Mouse (Mus musculus) stomach, postnatal 0 days (tissue): ENCODE data around the gene Dagla. TPM values are rescaled to one million over a fixed set of nuclear protein-coding genes. Genes with fewer than 3 reads are reported as not detected.

Experiments
- ATAC-seq: fragments of 200-750 bp; cut with Nextera tagmentation; 2 replicates; pipeline ENCODE4 v1.8.0; 2017; ENCODE audit not compliant: low FRiP score, low TSS enrichment
- DNase-seq: peaks from one replicate; pipeline ENCODE4 v3.0.0-alpha.2; 2016; ENCODE audit warnings: low spot score
- H3K27ac ChIP-seq: fragments of 300-500 bp; sonication (generic); replicated peaks from 2 replicates; pipeline ENCODE4 v1.5.1; 2014; ENCODE audit warnings: mild to moderate bottlenecking, control low read depth
- H3K27me3 ChIP-seq: fragments of 300-500 bp; sonication (generic); 2 replicates; pipeline ENCODE4 v1.6.1; 2014; ENCODE audit warnings: low read length; ENCODE audit not compliant: control insufficient read depth, insufficient read depth
- H3K36me3 ChIP-seq: fragments of 300-500 bp; sonication (generic); 2 replicates; pipeline ENCODE4 v1.6.1; 2014; ENCODE audit warnings: low read length, mixed read lengths; ENCODE audit not compliant: control insufficient read depth, insufficient read depth
- H3K4me1 ChIP-seq: fragments of 300-500 bp; sonication (generic); replicated peaks from 2 replicates; pipeline ENCODE4 v1.6.1; 2014; ENCODE audit warnings: antibody characterized with exemption; ENCODE audit not compliant: control insufficient read depth, insufficient read depth
- H3K4me2 ChIP-seq: fragments of 300-500 bp; sonication (generic); replicated peaks from 2 replicates; pipeline ENCODE4 v1.6.1; 2014; ENCODE audit warnings: low read depth, mild to moderate bottlenecking, control low read depth, moderate library complexity
- H3K4me3 ChIP-seq: fragments of 300-500 bp; sonication (generic); 2 replicates; pipeline ENCODE4 v1.5.1; 2014; ENCODE audit warnings: low read depth, low read length, control low read depth
- H3K9ac ChIP-seq: fragments of 300-500 bp; sonication (generic); 2 replicates; pipeline ENCODE4 v1.6.1; 2014; ENCODE audit warnings: mild to moderate bottlenecking, low read length, control low read depth, mixed read lengths
- H3K9me3 ChIP-seq: fragments of 300-500 bp; sonication (generic); 2 replicates; pipeline ENCODE4 v1.6.1; 2016; ENCODE audit warnings: low read length; ENCODE audit not compliant: control insufficient read depth
- CTCF ChIP-seq: IDR thresholded peaks from 2 replicates; pipeline ENCODE4 v1.5.1; 2016; ENCODE audit warnings: antibody characterized with exemption, low read depth, mild to moderate bottlenecking, moderate library complexity
- EP300 ChIP-seq: optimal IDR thresholded peaks from 2 replicates; pipeline ENCODE3; 2016; ENCODE audit warnings: antibody characterized with exemption
- WGBS: fragments of 180-500 bp; shearing (Covaris S2); extraction: QIAGEN DNeasy Blood & Tissue Kit; methylation state at CpG from one replicate; pipeline ENCODE4 v1.1.7; 2014; 5-methylcytosine and 5-hydroxymethylcytosine counted together
- polyA plus RNA-seq: library from polyadenylated mRNA; unstranded; fragments of >200 nt; fragmentation: Nextera tagmentation; extraction: Ambion mirVana; gene quantifications from 2 replicates; pipeline ENCODE4 v1.2.1, GENCODE M21; 2015

The Dagla gene
- polyA plus RNA-seq, 1 experiment from 2014 or later = 1.3 TPM

GRCm38 (mm10) chr19:10301263-10301662 is 3.4 kb downstream of the Dagla start:
- WGBS = 53% methylated on average over 11 of the region's 11 CpGs
- H3K27ac ChIP-seq = no peak overlapping the region
- no peak overlapping the region for H3K9ac ChIP-seq
- H3K36me3 ChIP-seq = no peaks in the 10 kb centered on the region
- TF ChIP-seq CTCF = no peak
- no peak for TF ChIP-seq EP300
- H3K4me2 ChIP-seq = no peak overlapping the region
- no peaks in the 10 kb centered on the region for H3K9me3 ChIP-seq
- H3K4me1 ChIP-seq = peaks cover 14% of the 10 kb centered on the region
- H3K4me3 ChIP-seq = no peak overlapping the region
- no peaks in the 10 kb centered on the region for H3K27me3 ChIP-seq
- DNase-seq (no peak), ATAC-seq (no peak)

GRCm38 (mm10) chr19:10300809-10301208 is 3.9 kb downstream of the Dagla start:
- H3K4me3 ChIP-seq = no peak overlapping the region
- no peak overlapping the region for H3K9ac ChIP-seq
- H3K36me3 ChIP-seq = no peaks in the 10 kb centered on the region
- TF ChIP-seq CTCF = no peak
- 81% methylated on average over 4 of the region's 4 CpGs for WGBS
- no peaks in the 10 kb centered on the region for H3K9me3 ChIP-seq
- peaks cover 14% of the 10 kb centered on the region for H3K4me1 ChIP-seq
- no peaks in the 10 kb centered on the region for H3K27me3 ChIP-seq
- DNase-seq (no peak), ATAC-seq (no peak)
- no peak overlapping the region for H3K4me2 ChIP-seq
- H3K27ac ChIP-seq = no peak overlapping the region

- H3K4me1 ChIP-seq = peaks cover 20% of the 10 kb centered on the region
Observed at GRCm38 (mm10) chr19:10298268-10298667, 6.4 kb downstream of the Dagla start.

GRCm38 (mm10) chr19:10297041-10297503 is 7.6 kb downstream of the Dagla start:
- H3K36me3 ChIP-seq = no peaks in the 10 kb centered on the region
- H3K4me3 ChIP-seq = no peak overlapping the region
- H3K9ac ChIP-seq = peak overlapping the region; percentile 51
- H3K27me3 ChIP-seq = no peaks in the 10 kb centered on the region
- TF ChIP-seq EP300 (no peak), CTCF (no peak)
- H3K9me3 ChIP-seq = no peaks in the 10 kb centered on the region
- 5% methylated on average over 8 of the region's 8 CpGs for WGBS
- ATAC-seq (peak; percentile 89), DNase-seq (peak; percentile 87)
- peaks cover 23% of the 10 kb centered on the region for H3K4me1 ChIP-seq
- peak overlapping the region; percentile 95 for H3K27ac ChIP-seq
- peak overlapping the region; percentile 31 for H3K4me2 ChIP-seq

More at GRCm38 (mm10) chr19:10298268-10298667, 6.4 kb downstream of the Dagla start:
- H3K9me3 ChIP-seq = no peaks in the 10 kb centered on the region
- H3K4me3 ChIP-seq = no peak overlapping the region
- H3K27me3 ChIP-seq = no peaks in the 10 kb centered on the region
- DNase-seq = no peak
- H3K4me2 ChIP-seq = no peak overlapping the region
- no peaks in the 10 kb centered on the region for H3K36me3 ChIP-seq
- no peak overlapping the region for H3K27ac ChIP-seq
- no peak overlapping the region for H3K9ac ChIP-seq
- TF ChIP-seq EP300 (no peak), CTCF (no peak)
- ATAC-seq = no peak
- 85% methylated on average over 4 of the region's 4 CpGs for WGBS

- no peak overlapping the region for H3K9ac ChIP-seq
- H3K4me1 ChIP-seq = peaks cover 31% of the 10 kb centered on the region
- no peaks in the 10 kb centered on the region for H3K27me3 ChIP-seq
- no peaks in the 10 kb centered on the region for H3K36me3 ChIP-seq
- no peak for TF ChIP-seq CTCF
- DNase-seq (no peak), ATAC-seq (0 out of 2 replicates have a peak, but pooled peaks have one; percentile 2)
- WGBS = 26% methylated on average over 5 of the region's 5 CpGs
- H3K9me3 ChIP-seq = no peaks in the 10 kb centered on the region
- no peak overlapping the region for H3K4me2 ChIP-seq
- H3K4me3 ChIP-seq = no peak overlapping the region
- peak overlapping the region; percentile 95 for H3K27ac ChIP-seq
Observed at GRCm38 (mm10) chr19:10296306-10296705, 8.4 kb downstream of the Dagla start.

GRCm38 (mm10) chr19:10294631-10295562 is 9.8 kb downstream of the Dagla start:
- WGBS = 60% methylated on average over 20 of the region's 20 CpGs
- no peaks in the 10 kb centered on the region for H3K27me3 ChIP-seq
- no peaks in the 10 kb centered on the region for H3K36me3 ChIP-seq
- DNase-seq (no peak), ATAC-seq (no peak)
- H3K9me3 ChIP-seq = no peaks in the 10 kb centered on the region
- H3K4me2 ChIP-seq = no peak overlapping the region
- no peak overlapping the region for H3K4me3 ChIP-seq
- H3K27ac ChIP-seq = peak overlapping the region; percentile 95
- H3K9ac ChIP-seq = peak overlapping the region; percentile 35
- no peak for TF ChIP-seq EP300
- TF ChIP-seq CTCF = peak; percentile 20; the same call in 1 of the 2 replicates
- H3K4me1 ChIP-seq = peaks cover 34% of the 10 kb centered on the region
